Mouse (Mus musculus): ENCODE data around the gene Opa1.

- TF ChIP-seq POLR2A (IDR thresholded peaks at IDR 0.05; ENCODE audit: insufficient read depth, low read depth, low read length) (no peak), CTCF (IDR thresholded peaks at IDR 0.05) (no peak)
Measured at GRCm38 (mm10) chr16:29541261-29541683, 37.9 kb upstream of the Opa1 start.

All from heart, adult 2 months (tissue).